Mouse (Mus musculus) cortical plate, adult 2 months (tissue): Measurements from ENCODE around the gene Rgr.

Source experiments
- CTCF ChIP-seq: fragments of 200-500 bp; IDR thresholded peaks from 2 replicates; pipeline ENCODE4 v1.5.1; 2011; ENCODE audit warnings: mild to moderate bottlenecking, control low read depth, low read length; ENCODE audit not compliant: insufficient read depth; ENCODE audit errors: extremely low read depth
- POLR2A ChIP-seq: fragments of 200-500 bp; IDR thresholded peaks from 2 replicates; pipeline ENCODE4 v1.6.1; 2011; ENCODE audit warnings: mild to moderate bottlenecking, low read length, control low read depth; ENCODE audit not compliant: insufficient read depth; ENCODE audit errors: extremely low read depth

DNA sequence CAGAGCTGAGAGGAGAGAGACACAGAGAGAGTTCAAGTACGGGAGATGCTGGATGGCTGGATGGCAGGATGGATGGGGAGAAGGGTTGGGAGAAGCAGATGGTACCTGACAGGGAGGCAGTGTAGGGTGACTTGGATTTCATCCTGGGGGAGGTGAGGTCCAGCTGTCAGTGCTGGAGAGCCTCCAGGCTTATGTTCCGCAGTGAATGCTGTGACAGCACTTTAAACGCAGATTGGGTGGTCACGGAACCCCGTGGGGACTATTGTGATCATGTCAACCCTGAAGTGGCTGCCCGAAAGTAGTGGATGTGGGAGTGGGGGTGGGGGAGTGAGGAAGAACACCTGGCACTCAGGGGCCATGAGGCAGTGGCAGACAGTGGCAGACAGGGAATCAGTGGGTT lies 45.7 kb upstream of the Rgr start:
- TF ChIP-seq POLR2A = no peak
- no peak for TF ChIP-seq CTCF
